Mouse (Mus musculus) kidney, adult 2 months (tissue): ENCODE results near the gene Gjb1.

ENCODE experiments used
- CTCF ChIP-seq: fragments of 200-500 bp; conservative IDR thresholded peaks from 2 replicates; pipeline ENCODE4 v1.5.1; 2011; ENCODE audit warnings: low read depth, mild to moderate bottlenecking, control low read depth, low read length, moderate library complexity, mixed read lengths; ENCODE audit not compliant: insufficient read depth, insufficient read length
- POLR2A ChIP-seq: fragments of 200-500 bp; IDR thresholded peaks from one replicate; pipeline ENCODE4 v1.6.1; 2011; ENCODE audit warnings: low read depth, low read length, control low read depth

DNA sequence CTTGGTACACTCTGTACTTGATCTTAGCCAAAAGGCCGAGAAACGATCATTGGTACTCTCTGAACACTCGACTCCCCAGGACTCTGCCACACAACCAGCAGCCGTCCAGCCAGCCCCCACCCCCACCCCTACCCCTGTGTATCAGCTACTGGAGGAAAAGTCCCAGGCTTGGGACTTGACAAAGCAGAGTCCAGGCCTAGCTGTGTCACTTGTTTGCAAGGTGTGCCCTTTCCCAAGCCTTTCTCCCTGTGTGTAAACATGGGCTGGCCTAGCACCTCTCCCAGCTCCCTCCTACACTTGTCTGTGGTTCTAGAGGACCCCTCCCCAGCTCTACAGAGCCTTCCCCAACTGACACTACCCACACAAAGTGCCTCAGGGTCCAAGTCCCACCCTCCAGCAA is 10.0 kb downstream of the Gjb1 start:
- no peak for TF ChIP-seq CTCF
- no peak for TF ChIP-seq POLR2A
